Mouse (Mus musculus): ENCODE results near the gene Mindy1.

DNA sequence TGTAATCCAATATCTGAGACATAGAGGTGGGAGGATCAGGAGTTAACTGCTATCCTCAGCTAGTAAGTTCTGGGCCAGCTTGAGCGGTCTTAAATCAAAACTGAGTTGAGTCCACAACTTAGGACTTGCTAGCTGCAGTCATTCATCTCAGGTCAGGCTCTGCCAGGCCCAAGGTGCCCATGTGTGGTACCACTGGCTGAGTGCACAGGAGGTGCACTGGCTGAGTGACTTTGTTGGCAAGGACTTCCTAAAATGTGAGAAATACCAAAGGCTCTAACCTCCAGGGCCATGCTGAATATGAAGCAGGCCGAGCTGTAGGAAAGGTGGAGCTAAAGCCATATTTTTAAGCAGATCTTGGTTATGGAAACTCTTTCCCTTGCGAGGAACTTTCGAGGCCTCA is 56.2 kb downstream of the Mindy1 start:
- TF ChIP-seq POLR2A (IDR thresholded peaks at IDR 0.05; ENCODE audit: low read depth, low read length): no peak
- no peak for TF ChIP-seq CTCF (IDR thresholded peaks at IDR 0.05; ENCODE audit: extremely low read depth, insufficient read length, insufficient replicate concordance, low read depth, low read length)
